Mouse (Mus musculus): ENCODE data around the gene Scamp5.

- TF ChIP-seq CTCF (IDR thresholded peaks at IDR 0.05; ENCODE audit: extremely low read depth, insufficient read length, insufficient replicate concordance, low read depth, low read length) (no peak), POLR2A (IDR thresholded peaks at IDR 0.05; ENCODE audit: low read depth, low read length) (no peak)
Measured at GRCm38 (mm10) chr9:57424066-57424465, 43.8 kb downstream of the Scamp5 start.
